Mouse (Mus musculus): ENCODE measurements around the gene Olfr1425.
"Not testable (repeated sequence)": the region's sequence is repeated elsewhere in the genome, so short reads cannot be mapped to it uniquely, and the experiment has no call there.

The Olfr1425 gene

GRCm38 (mm10) chr19:12077631-12078030 is at the start of gene Olfr1425:
TSS of gene Olfr1425 (minus strand) at chr19:12077731.
- DNase-seq (ENCODE audit: low read depth, low spot score) = not testable (repeated sequence)

- DNase-seq (ENCODE audit: low read depth, low spot score) = no peak
Observed at GRCm38 (mm10) chr19:12123103-12123502, 45.6 kb upstream of the Olfr1425 start, which contains the start of gene Olfr76. TSS of gene Olfr76 (minus strand) at chr19:12123203.

DNA sequence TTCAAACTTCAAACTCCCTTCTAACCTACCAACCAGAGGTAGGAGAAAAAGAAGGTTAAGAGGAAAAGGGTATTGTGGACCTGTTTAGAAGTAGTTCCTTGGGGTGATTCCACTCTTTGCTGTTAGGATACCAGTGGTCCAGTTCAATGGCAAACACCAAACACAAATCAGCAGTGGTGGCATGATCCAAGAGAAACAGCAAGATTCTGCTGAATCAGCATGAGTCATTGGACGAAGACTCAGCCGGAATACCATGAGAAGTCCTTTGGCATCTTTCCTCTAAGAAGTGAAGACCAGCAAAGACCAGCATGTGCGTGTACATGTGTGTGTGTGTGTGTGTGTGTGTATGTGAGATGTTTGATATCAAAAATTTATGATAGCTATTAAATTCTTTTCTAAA is 38.9 kb upstream of the Olfr1425 start:
- DNase-seq (ENCODE audit: low read depth, low spot score) = no peak

GRCm38 (mm10) chr19:12115797-12116196 is 38.3 kb upstream of the Olfr1425 start, which contains the start of gene Olfr1428:
TSS of gene Olfr1428 (minus strand) at chr19:12115897.
- no peak for DNase-seq (ENCODE audit: low read depth, low spot score)

DNA sequence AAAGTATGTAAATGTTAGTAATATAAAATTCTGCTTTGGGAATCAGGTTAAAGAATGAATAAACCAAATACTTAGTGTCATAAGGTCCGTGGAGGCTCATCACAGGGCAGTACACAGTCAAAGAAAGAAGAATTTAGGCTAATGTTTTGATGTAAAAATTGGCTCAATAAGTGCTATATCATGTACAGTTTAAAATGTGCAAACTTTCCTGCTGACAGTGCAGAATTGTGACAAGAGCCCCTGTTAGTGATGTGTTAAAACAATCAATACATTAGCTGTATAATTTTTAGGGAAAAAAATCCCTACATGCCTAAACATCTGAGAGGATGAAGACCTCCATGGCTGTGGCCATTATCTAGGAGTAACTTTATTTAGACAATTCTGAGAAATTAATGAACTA is 36.3 kb upstream of the Olfr1425 start:
- no peak for DNase-seq (ENCODE audit: low read depth, low spot score)

- DNase-seq (ENCODE audit: low read depth, low spot score) = peak; percentile 38
Observed at GRCm38 (mm10) chr19:12104541-12104940, 27.0 kb upstream of the Olfr1425 start.

DNA sequence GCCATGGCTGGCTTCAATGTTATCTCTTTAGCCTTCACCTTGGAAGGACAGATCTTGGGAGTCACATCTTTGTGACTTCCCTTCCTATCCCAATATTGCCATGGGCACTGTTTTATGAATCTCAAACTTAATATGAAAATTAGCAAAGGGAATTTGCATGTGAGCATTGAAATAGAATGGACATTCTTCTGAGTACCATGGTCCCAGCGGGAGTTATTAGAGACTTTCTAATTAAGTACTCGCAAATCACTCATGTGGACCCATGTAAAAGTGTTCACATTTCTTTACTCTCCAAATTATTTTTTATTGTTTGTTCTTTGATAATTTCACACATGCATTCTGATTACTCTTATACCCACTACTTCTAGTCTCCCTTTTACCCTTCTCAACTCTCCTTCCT is 25.7 kb upstream of the Olfr1425 start, which contains the start of gene Olfr1427:
Gene Olfr1427, minus strand, starts transcription at position 101 of the 400 bp plus-strand sequence.
- no peak for DNase-seq (ENCODE audit: low read depth, low spot score)

- no peak for DNase-seq (ENCODE audit: low read depth, low spot score)
Observed at GRCm38 (mm10) chr19:12091913-12092312, 14.4 kb upstream of the Olfr1425 start, which contains the start of gene Olfr1426. TSS of gene Olfr1426 (minus strand) at chr19:12092013.

GRCm38 (mm10) chr19:12069546-12069945 is 8.0 kb downstream of the Olfr1425 start:
- DNase-seq (ENCODE audit: low read depth, low spot score) = not testable (repeated sequence)

- DNase-seq (ENCODE audit: low read depth, low spot score) = not testable (repeated sequence)
Observed at GRCm38 (mm10) chr19:12067806-12068205, 9.7 kb downstream of the Olfr1425 start.

DNA sequence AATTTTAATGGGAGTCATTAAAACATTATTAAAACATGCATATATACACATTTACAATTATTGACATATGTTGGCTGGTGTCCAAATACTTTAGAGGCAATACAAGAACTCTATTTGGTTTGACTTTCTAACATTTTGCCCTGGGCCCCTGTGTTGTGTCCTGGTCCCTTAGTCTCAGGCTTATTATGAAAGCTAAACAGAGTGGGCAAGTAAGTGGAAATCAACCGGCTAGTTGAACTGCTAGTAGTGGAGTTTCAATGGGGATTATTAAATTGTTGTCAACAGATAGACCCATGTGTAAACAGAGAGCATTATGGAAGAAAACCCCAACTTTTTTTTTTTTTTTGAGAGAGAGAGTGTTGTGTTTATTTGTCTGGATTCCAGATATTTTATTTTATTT is 14.9 kb downstream of the Olfr1425 start, which contains the start of gene Olfr1424:
Gene Olfr1424, minus strand, starts transcription at position 101 of the 400 bp plus-strand sequence.
- DNase-seq (ENCODE audit: low read depth, low spot score) = not testable (repeated sequence)

DNA sequence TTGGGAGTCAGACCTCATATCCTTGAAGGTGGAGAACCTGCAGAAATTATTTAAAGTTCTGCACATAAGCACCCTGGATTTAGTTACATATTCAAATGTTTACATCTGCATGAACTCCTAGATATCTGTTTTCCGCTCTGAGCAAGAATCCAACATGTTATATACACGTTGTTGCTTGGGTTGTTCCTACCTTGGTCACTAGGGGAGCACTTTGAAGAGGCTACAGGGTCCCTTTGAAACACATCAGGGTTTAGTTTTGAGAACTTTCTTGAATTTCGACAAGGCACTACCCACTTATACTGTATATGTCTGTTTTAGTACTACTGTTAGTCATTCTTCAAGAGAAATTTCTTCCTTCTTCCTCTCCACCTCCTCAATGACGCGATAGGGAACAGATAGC is 34.4 kb downstream of the Olfr1425 start:
- DNase-seq (ENCODE audit: low read depth, low spot score) = no peak

DNA sequence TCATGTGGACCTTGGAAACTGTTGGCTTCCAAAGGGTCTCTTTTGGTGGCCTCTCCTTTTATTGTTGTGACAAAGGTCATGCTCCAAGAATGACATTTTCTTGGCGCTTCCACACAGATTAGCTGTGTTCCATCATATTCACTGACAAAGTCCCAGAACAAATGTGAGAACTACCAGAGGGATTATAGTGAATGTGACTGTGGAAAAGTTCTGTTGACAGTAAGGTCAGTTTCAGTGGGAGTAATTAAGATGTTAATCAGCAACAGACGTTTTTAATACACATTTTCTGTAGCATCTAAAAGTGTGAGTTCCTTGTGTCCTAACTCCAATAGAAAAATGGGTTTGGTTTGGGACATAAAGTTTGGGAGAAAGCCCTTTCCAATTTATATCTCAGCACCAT is 36.3 kb downstream of the Olfr1425 start, which contains the start of gene Olfr1423:
Gene Olfr1423, minus strand, starts transcription at position 101 of the 400 bp plus-strand sequence.
- no peak for DNase-seq (ENCODE audit: low read depth, low spot score)

GRCm38 (mm10) chr19:12037727-12038126 is 39.8 kb downstream of the Olfr1425 start:
- no peak for DNase-seq (ENCODE audit: low read depth, low spot score)

DNA sequence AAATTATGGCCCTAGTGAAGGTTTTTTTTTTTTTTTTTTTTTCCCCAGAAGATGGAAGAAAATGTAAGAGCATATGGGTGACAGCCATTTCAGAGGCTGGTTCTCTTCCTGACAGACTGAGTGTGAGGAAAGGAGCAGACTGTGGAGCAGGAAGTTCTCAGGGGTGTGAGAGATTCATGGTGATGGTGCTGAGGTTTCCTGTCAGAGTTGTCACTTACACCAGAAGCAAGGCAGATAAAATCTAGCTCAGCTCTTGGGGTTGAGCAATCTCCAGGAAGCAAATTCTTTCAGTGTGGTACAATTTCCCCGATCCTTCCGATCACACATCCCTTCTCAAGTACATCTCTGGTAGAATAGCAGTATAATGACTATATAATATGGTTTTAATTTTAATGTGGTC is 50.9 kb downstream of the Olfr1425 start:
- DNase-seq (ENCODE audit: low read depth, low spot score) = peak; percentile 71

DNA sequence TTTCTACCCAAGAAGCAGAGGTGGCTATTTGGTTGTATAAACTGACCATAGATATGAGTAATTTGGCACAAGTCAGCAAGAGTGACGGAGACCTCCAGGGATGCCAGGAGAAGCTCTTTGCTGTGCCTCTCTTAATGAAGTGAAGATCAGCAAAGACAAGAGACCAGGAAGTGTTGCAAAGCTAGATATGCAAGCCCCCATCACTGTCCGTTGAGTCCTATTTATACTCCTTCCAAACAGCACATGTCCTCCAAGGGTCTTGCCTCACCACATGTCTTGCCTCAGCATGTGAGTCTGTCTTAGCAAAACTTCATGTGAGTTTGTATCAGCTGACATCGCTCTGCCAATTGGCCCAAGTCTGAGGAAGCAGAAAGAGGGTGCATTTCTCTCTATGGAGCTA is 52.2 kb downstream of the Olfr1425 start:
- no peak for DNase-seq (ENCODE audit: low read depth, low spot score)

- DNase-seq (ENCODE audit: low read depth, low spot score) = no peak
Observed at GRCm38 (mm10) chr19:12024149-12024548, 53.4 kb downstream of the Olfr1425 start.
